Mouse (Mus musculus) splenic B cell, adult 2 months (primary cell): ENCODE results near the gene Sec14l2.

Experiments used
- DNase-seq: peaks from one replicate; pipeline ENCODE4 v3.0.0-alpha.2; 2011; ENCODE audit warnings: low read depth, low spot score
- H3K27me3 ChIP-seq: 2 replicates; pipeline ENCODE4 v1.6.1; 2012; ENCODE audit warnings: mild to moderate bottlenecking, low read length, moderate library complexity, mixed read lengths; ENCODE audit not compliant: control insufficient read depth, poor library complexity, insufficient read depth, severe bottlenecking
- H3K36me3 ChIP-seq: 2 replicates; pipeline ENCODE4 v1.6.1; 2012; ENCODE audit warnings: mild to moderate bottlenecking, low read length, moderate library complexity, mixed read lengths; ENCODE audit not compliant: control insufficient read depth, poor library complexity, insufficient read depth, severe bottlenecking

Gene Sec14l2

GRCm38 (mm10) chr11:4098120-4098519, 25.1 kb downstream of the Sec14l2 start:
- no peaks in the 10 kb centered on the region for H3K27me3 ChIP-seq
- DNase-seq, result peak; percentile 35

GRCm38 (mm10) chr11:4097091-4097621, 26.1 kb downstream of the Sec14l2 start:
- no peak for DNase-seq
- Histone ChIP-seq H3K27me3 (no peaks in the 10 kb centered on the region), H3K36me3 (no peaks in the 10 kb centered on the region)

More at GRCm38 (mm10) chr11:4098120-4098519, 25.1 kb downstream of the Sec14l2 start:
- no peaks in the 10 kb centered on the region for H3K36me3 ChIP-seq

GRCm38 (mm10) chr11:4096054-4096984, 26.9 kb downstream of the Sec14l2 start:
- H3K36me3 ChIP-seq, result no peaks in the 10 kb centered on the region
- no peaks in the 10 kb centered on the region for H3K27me3 ChIP-seq
- DNase-seq, result peak; percentile 98

- DNase-seq, result peak; percentile 61
- Histone ChIP-seq H3K27me3 (no peaks in the 10 kb centered on the region), H3K36me3 (no peaks in the 10 kb centered on the region)
Observed at GRCm38 (mm10) chr11:4095171-4096053, 27.8 kb downstream of the Sec14l2 start, which contains the start of gene Mtfp1. Gene Mtfp1 (minus strand): TSS chr11:4095445.

- DNase-seq, result peak; percentile 89
- no peaks in the 10 kb centered on the region for H3K27me3 ChIP-seq
Observed at GRCm38 (mm10) chr11:4094378-4095170, 28.6 kb downstream of the Sec14l2 start.

DNA sequence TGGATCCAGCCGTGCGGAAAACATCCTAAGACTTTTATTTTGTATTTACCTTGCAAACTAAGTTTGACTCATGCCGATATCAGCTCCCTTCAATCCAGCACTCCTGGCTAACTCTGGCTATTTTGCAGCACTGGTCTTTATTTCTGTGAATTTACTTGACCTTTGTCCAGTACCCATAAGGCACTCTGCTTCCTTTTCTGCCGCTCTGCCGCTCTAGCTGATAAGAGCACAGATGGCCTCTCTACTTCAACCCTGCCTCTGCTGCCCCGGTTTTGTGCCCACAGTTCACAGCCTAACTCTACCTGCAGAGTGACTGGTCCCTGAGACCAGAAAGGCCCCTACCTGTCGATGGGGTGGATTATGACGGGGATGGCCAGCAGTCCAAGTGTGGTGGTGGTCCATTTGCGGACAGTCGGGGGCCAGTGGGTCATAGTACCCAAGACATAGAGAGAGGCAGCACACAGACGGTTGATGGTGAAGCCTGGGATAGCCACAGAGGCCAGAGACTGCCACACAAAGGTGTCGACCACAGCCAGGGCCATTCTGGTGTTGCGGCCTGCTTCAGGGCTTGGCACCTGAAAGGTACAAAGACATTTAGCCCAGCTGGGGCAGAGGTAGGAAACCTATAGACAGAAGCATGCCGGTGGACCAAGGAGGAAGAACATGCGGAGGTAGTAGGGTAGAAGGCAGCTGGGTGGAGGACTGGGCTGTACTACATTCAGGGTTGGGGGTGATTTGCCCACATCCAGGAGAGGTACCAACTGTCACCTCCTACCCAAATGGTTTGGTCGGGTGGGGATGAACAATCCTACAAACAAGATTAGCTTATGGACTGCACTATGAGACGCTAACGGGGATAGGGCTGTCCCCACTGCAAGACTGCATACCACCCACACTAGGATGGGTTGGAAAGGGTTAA, 29.5 kb downstream of the Sec14l2 start:
- Histone ChIP-seq H3K27me3 (no peaks in the 10 kb centered on the region), H3K36me3 (no peaks in the 10 kb centered on the region)
- DNase-seq, result no peak

More at GRCm38 (mm10) chr11:4094378-4095170, 28.6 kb downstream of the Sec14l2 start:
- no peaks in the 10 kb centered on the region for H3K36me3 ChIP-seq

DNA sequence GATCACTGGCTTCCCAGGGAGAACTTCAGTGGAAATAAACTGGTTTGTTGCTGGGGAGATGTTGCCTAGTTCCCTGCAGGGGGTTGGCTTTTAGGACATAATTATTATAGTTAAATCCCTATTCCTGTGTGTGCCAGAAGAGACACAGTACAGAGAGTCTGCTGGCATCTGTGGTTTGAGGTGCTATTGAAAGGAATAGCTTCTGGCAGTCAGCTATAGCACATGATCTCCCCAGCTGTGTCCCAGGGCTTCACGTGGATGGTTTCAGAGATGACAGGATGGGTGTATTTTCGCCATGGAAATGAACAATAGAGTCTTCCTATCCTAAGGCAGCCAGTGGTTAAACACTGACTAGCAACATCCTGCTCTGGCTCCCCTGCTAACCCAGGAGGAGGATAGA, 35.9 kb downstream of the Sec14l2 start:
- H3K36me3 ChIP-seq, result no peaks in the 10 kb centered on the region

DNA sequence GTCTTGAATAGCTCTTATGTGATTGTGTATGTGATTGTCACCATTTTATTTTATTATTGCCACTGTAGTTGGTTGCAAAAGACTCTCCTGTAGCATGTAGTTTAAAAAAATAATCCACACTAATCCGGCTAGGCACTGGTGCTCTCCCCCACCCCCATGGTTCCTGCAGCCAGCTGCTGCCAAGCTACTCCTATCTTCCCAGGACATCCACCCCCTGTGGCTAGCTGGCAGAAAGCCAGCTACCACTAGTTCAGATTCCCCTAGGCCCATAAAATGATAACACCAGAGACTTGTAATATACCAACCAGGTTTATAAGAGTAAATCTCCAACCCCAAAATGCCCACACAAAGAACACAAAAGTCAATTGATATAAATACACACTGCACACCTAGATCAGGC, 37.0 kb downstream of the Sec14l2 start:
- no peaks in the 10 kb centered on the region for H3K27me3 ChIP-seq
- no peak for DNase-seq
- no peaks in the 10 kb centered on the region for H3K36me3 ChIP-seq

More for the DNA sequence above, 35.9 kb downstream of the Sec14l2 start:
- H3K27me3 ChIP-seq, result no peaks in the 10 kb centered on the region
- DNase-seq, result no peak

- Histone ChIP-seq H3K36me3 (no peaks in the 10 kb centered on the region), H3K27me3 (no peaks in the 10 kb centered on the region)
- DNase-seq, result peak; percentile 75
Observed at GRCm38 (mm10) chr11:4083316-4084078, 39.7 kb downstream of the Sec14l2 start.

DNA sequence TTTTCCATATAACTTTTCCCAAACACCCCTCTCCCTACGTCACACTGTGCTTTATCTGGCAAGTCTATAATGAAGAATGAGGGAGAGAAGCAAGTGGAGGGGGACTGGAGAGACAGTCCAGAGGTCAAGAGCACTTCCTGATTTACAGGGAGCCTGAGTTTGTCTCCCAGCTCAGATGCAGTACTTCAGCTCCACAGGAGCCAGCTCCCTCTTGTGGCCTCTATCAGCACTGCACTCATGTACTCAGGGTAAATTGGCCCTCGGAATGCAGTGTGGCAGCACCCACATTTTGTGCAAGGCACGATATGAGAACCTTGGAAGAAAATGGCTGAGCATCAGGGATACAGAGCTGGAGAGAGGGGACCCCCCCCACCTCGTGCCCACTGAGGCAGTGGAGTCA, 43.0 kb downstream of the Sec14l2 start:
- Histone ChIP-seq H3K36me3 (no peaks in the 10 kb centered on the region), H3K27me3 (no peaks in the 10 kb centered on the region)
- peak; percentile 72 for DNase-seq

GRCm38 (mm10) chr11:4078267-4078933, 44.8 kb downstream of the Sec14l2 start:
- Histone ChIP-seq H3K36me3 (no peaks in the 10 kb centered on the region), H3K27me3 (no peaks in the 10 kb centered on the region)
- no peak for DNase-seq

GRCm38 (mm10) chr11:4076633-4077032, 46.6 kb downstream of the Sec14l2 start:
- peak; percentile 41 for DNase-seq
- Histone ChIP-seq H3K36me3 (no peaks in the 10 kb centered on the region), H3K27me3 (no peaks in the 10 kb centered on the region)
